Mouse (Mus musculus) neural tube, embryonic 14.5 days (tissue): Measurements from ENCODE around the gene Adgrg4. TPM values are rescaled to one million over a fixed set of nuclear protein-coding genes. Genes with fewer than 3 reads are reported as not detected.

Experiments
- polyA plus RNA-seq: library from polyadenylated mRNA; unstranded; fragments of >200 nt; fragmentation: Nextera tagmentation; extraction: Ambion mirVana; gene quantifications from 2 replicates; pipeline ENCODE4 v1.2.1, GENCODE M21; 2014

The Adgrg4 gene
- polyA plus RNA-seq, 1 experiment from 2014 or later, result 0.04 TPM

Other genes with a start within 250 kb of the Adgrg4 start
- 216 and 247 TPM in 2 replicates for gene Fhl1, start 138.4 kb upstream of the Adgrg4 start, polyA plus RNA-seq
- 0.40 and 1.0 TPM in 2 replicates for gene Map7d3, start 47.8 kb upstream of the Adgrg4 start, polyA plus RNA-seq
- 0.09 TPM in 1 of 2 replicates, not detected in the other for gene Brs3, start 172.9 kb downstream of the Adgrg4 start, polyA plus RNA-seq
- 83.9 and 87.0 TPM in 2 replicates for gene Htatsf1, start 183.4 kb downstream of the Adgrg4 start, polyA plus RNA-seq
- gene Vgll1, start 217.9 kb downstream of the Adgrg4 start, polyA plus RNA-seq, result not detected in 2 replicates